Comparison of ENCODE assay signal across 9 mouse cellular contexts in the genomic region with DNA sequence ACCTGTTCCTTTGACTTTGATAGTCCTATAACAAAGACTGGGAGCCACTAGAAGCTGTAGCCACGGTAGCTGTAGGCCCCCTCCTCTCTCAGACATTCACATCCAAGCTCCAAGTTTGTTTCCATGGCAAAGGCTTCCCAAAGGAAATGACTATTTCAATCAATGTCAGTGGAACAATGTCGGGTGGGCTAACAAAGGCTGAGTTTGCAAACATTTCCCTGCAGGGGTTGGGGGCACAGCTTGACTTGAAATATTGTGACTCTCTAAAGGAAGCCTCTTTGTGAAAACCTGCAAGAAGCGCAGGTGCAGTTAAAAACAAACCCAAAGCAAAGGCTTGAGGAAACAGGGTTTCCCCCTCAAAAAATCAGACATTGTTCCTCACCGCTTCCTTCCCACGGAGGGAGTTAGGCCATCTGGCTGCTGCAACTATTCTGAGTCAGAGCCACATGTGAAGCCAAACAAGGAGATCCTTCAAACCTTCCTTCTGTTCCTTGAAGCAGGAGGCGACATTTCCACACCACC. TPM values are rescaled to one million over a fixed set of nuclear protein-coding genes. Genes with fewer than 3 reads are reported as not detected.
DNase-seq lines count a peak whose midpoint lies in the region; ATAC-seq and TF ChIP-seq lines count a peak whose summit lies in the region.
"Had no signal": no experiment of that assay in that cellular context is flagged by ENCODE, and none has a peak within 500 bp of the region (broad histone marks: within the 10 kb centered on the region; RNA-seq: fewer than 3 reads in every experiment).

No protein-coding gene starts in this region.

- peak; percentile 98 for ATAC-seq in frontal cortex, adult (ENCODE audit: low TSS enrichment)
- ATAC-seq in lung, embryonic 14.5 days (ENCODE audit: insufficient read depth) = peak; percentile 31; the same call in 1 of the 2 replicates
- ATAC-seq in midbrain, embryonic 11.5 days (ENCODE audit: low FRiP score) = peak; percentile 61

- no peak for TF ChIP-seq CTCF in lung, embryonic 14.5 days (IDR thresholded peaks at IDR 0.05; ENCODE audit: low read depth)
- no peak for TF ChIP-seq CTCF in lung, adult 2 months (IDR thresholded peaks at IDR 0.05; ENCODE audit: insufficient read depth, low read length)

- no peaks in the 10 kb centered on the region for H3K4me1 ChIP-seq in lung, embryonic 14.5 days (ENCODE audit: insufficient read depth)
- H3K4me1 ChIP-seq in lung, adult 2 months (ENCODE audit: control insufficient read depth, insufficient read depth, low read length) = no peaks in the 10 kb centered on the region
- peaks cover 8% of the 10 kb centered on the region for H3K4me1 ChIP-seq in midbrain, embryonic 11.5 days (ENCODE audit: control insufficient read depth, insufficient read depth, low read length)

- no peaks in the 10 kb centered on the region for H3K9me3 ChIP-seq in lung, embryonic 14.5 days (ENCODE audit: low read depth, low read length)
- no peaks in the 10 kb centered on the region for H3K9me3 ChIP-seq in midbrain, embryonic 11.5 days (ENCODE audit: control insufficient read depth, low read length)

- TF ChIP-seq POLR2A in lung, adult 2 months (IDR thresholded peaks at IDR 0.05; ENCODE audit: borderline replicate concordance, extremely low read depth, low read depth, low read length) = no peak

- no peaks in the 10 kb centered on the region for H3K36me3 ChIP-seq in lung, embryonic 14.5 days (ENCODE audit: insufficient read depth)
- H3K36me3 ChIP-seq in midbrain, embryonic 11.5 days (ENCODE audit: control insufficient read depth, insufficient read depth, low read length) = no peaks in the 10 kb centered on the region

- peak overlapping the region; percentile 74 for H3K27ac ChIP-seq in lung, embryonic 14.5 days (ENCODE audit: low read depth)
- H3K27ac ChIP-seq in midbrain, embryonic 11.5 days (ENCODE audit: low read depth, low read length) = peak overlapping the region; percentile 61; the same call in 1 of the 2 replicates

- H3K27me3 ChIP-seq in lung, embryonic 14.5 days (ENCODE audit: insufficient read depth, low read length) = no peaks in the 10 kb centered on the region
- no peaks in the 10 kb centered on the region for H3K27me3 ChIP-seq in midbrain, embryonic 11.5 days (ENCODE audit: control insufficient read depth, insufficient read depth, low read length)

- DNase-seq in frontal cortex, postnatal 25 days (ENCODE audit: low spot score in 2 of 2) = no peak
- peak; percentile 56 for DNase-seq in lung, embryonic 14.5 days
- no peak for DNase-seq in lung, adult 2 months
- peak; percentile 88 for DNase-seq in midbrain, embryonic 11.5 days (ENCODE audit: low spot score, missing footprints)
- peak; percentile 82 for DNase-seq in thymus, postnatal 0 days (ENCODE audit: low spot score)
- no peak for DNase-seq in cerebellum, postnatal 4 days (ENCODE audit: low spot score in 2 of 2)
- no peak for DNase-seq in urinary bladder, adult 18-20 months (ENCODE audit: low spot score in 2 of 2)
- DNase-seq: kidney, postnatal 25 days had no signal

- no peak overlapping the region for H3K4me2 ChIP-seq in lung, embryonic 14.5 days
- H3K4me2 ChIP-seq in midbrain, embryonic 11.5 days = no peak overlapping the region

- 34% methylated on average over 6 of the region's 6 CpGs for WGBS in lung, embryonic 14.5 days
- WGBS in lung, adult 2 months = 25% methylated on average over 6 of the region's 6 CpGs
- WGBS in midbrain, embryonic 11.5 days = 22% methylated on average over 6 of the region's 6 CpGs

- no peak overlapping the region for H3K9ac ChIP-seq in lung, embryonic 14.5 days
- H3K9ac ChIP-seq in midbrain, embryonic 11.5 days (ENCODE audit: low read length) = no peak overlapping the region

- no peak overlapping the region for H3K4me3 ChIP-seq in lung, embryonic 14.5 days (ENCODE audit: low read depth, low read length)
- H3K4me3 ChIP-seq in lung, adult 2 months (replicated peaks; ENCODE audit: extremely low read depth, low read depth, low read length) = no peak overlapping the region
- H3K4me3 ChIP-seq in midbrain, embryonic 11.5 days (ENCODE audit: low read depth, low read length) = no peak overlapping the region

RNA-seq across cellular contexts. Expression of a gene that starts 19.0 kb away (rescaled TPM):
- polyA plus RNA-seq in lung, embryonic 14.5 days (2014; fragmentation: Nextera tagmentation; extraction: Ambion mirVana) = 12.7 and 14.2 TPM in 2 replicates
- polyA plus RNA-seq in lung, adult 2 months (2012; rRNA removed) = 15.2 and 15.4 TPM in 2 replicates
- polyA plus RNA-seq in midbrain, embryonic 11.5 days (2014; fragmentation: Nextera tagmentation; extraction: Ambion mirVana) = 21.7 and 22.7 TPM in 2 replicates
- 1.3 and 1.5 TPM in 2 replicates for polyA plus RNA-seq in thymus, postnatal 0 days (2015; fragmentation: Nextera tagmentation; extraction: Ambion mirVana)

Comparison
In these comparisons a context has a peak if more than half of its experiments do, and no peak if none do; other contexts are left out.
1. DNase-seq: peak in lung, embryonic 14.5 days (single experiment), midbrain, embryonic 11.5 days (single experiment) and thymus, postnatal 0 days (single experiment); none in frontal cortex, postnatal 25 days (0 of 2), lung, adult 2 months (single experiment), cerebellum, postnatal 4 days (0 of 2) and urinary bladder, adult 18-20 months (0 of 2).
2. ATAC-seq: peak in every context shown above with its lines; median percentile 98 in frontal cortex, adult; 61 in midbrain, embryonic 11.5 days; 31 in lung, embryonic 14.5 days.